Mouse (Mus musculus) limb, embryonic 14.5 days (tissue): Measurements from ENCODE around the gene Kcnq5. TPM values are rescaled to one million over a fixed set of nuclear protein-coding genes. Genes with fewer than 3 reads are reported as not detected.

Experiments used
- ATAC-seq: fragments of 200-750 bp; cut with Nextera tagmentation; 2 replicates; pipeline ENCODE4 v1.8.0; 2017; ENCODE audit warnings: low read depth, moderate number of reproducible peaks, moderate TSS enrichment; ENCODE audit not compliant: low FRiP score
- DNase-seq: peaks from one replicate; pipeline ENCODE4 v3.0.0-alpha.2; 2015; ENCODE audit warnings: low spot score
- H3K27ac ChIP-seq: fragments of 300-500 bp; sonication (generic); replicated peaks from 2 replicates; pipeline ENCODE4 v1.5.1; 2014; ENCODE audit warnings: low read depth, mild to moderate bottlenecking, low read length, moderate library complexity, mixed read lengths
- H3K27me3 ChIP-seq: fragments of 300-500 bp; sonication (generic); 2 replicates; pipeline ENCODE4 v1.6.1; 2014; ENCODE audit warnings: low read length, mixed read lengths; ENCODE audit not compliant: control insufficient read depth, insufficient read depth
- H3K36me3 ChIP-seq: fragments of 300-500 bp; sonication (generic); 2 replicates; pipeline ENCODE4 v1.6.1; 2014; ENCODE audit warnings: mild to moderate bottlenecking, low read length, moderate library complexity, mixed read lengths; ENCODE audit not compliant: control insufficient read depth, insufficient read depth
- H3K4me1 ChIP-seq: fragments of 300-500 bp; sonication (generic); 2 replicates; pipeline ENCODE4 v1.6.1; 2014; ENCODE audit warnings: antibody characterized with exemption, low read length, mixed read lengths; ENCODE audit not compliant: control insufficient read depth, insufficient read depth
- H3K4me2 ChIP-seq: fragments of 300-500 bp; sonication (generic); replicated peaks from 2 replicates; pipeline ENCODE4 v1.6.1; 2014; ENCODE audit warnings: low read depth, mild to moderate bottlenecking, low read length, moderate library complexity; ENCODE audit not compliant: severe bottlenecking
- H3K4me3 ChIP-seq: fragments of 300-500 bp; sonication (generic); replicated peaks from 2 replicates; pipeline ENCODE4 v1.5.1; 2014; ENCODE audit warnings: low read length
- H3K9ac ChIP-seq: fragments of 300-500 bp; sonication (generic); 2 replicates; pipeline ENCODE4 v1.6.1; 2014; ENCODE audit warnings: mild to moderate bottlenecking, low read depth, low read length, moderate library complexity; ENCODE audit not compliant: severe bottlenecking
- H3K9me3 ChIP-seq: fragments of 300-500 bp; sonication (generic); 2 replicates; pipeline ENCODE4 v1.6.1; 2016; ENCODE audit warnings: low read length; ENCODE audit not compliant: control insufficient read depth
- POLR2A ChIP-seq: fragments of 200-500 bp; IDR thresholded peaks from 2 replicates; pipeline ENCODE4 v1.8.0; 2012; ENCODE audit warnings: inconsistent platforms, mild to moderate bottlenecking, moderate library complexity, borderline replicate concordance; ENCODE audit not compliant: insufficient read depth, insufficient read length; ENCODE audit errors: extremely low read depth
- WGBS: fragments of 180-500 bp; shearing (Covaris S2); extraction: QIAGEN DNeasy Blood & Tissue Kit; methylation state at CpG from one replicate; pipeline ENCODE4 v1.1.7; 2014; 5-methylcytosine and 5-hydroxymethylcytosine counted together
- polyA plus RNA-seq, 2 experiments: library from polyadenylated mRNA; depleted of rRNA in 1 of 2; stranded (reverse) in 1 of 2; unstranded in 1 of 2; fragments of >200 nt; fragmentation: Nextera tagmentation in 1 of 2; extraction: Ambion mirVana in 1 of 2; gene quantifications; 2 replicates each; pipeline versions ENCODE4 v1.2.1 to v1.2.3; 2012 to 2014

The Kcnq5 gene
- polyA plus RNA-seq (2012; rRNA removed): 2.5 and 2.9 TPM in 2 replicates
- 2.3 and 2.9 TPM in 2 replicates for polyA plus RNA-seq (2014; fragmentation: Nextera tagmentation; extraction: Ambion mirVana)

GRCm38 (mm10) chr1:21961251-21962082, at the start of gene Kcnq5:
Gene Kcnq5, minus strand, starts transcription at chr1:21961942.
- H3K4me1 ChIP-seq: 0 out of 2 replicates have a peak, but pooled peaks cover 6% of the 10 kb centered on the region
- H3K9me3 ChIP-seq: no peaks in the 10 kb centered on the region
- ATAC-seq (peak; percentile 70), DNase-seq (peak; percentile 56)
- no peaks in the 10 kb centered on the region for H3K27me3 ChIP-seq
- WGBS: 2% methylated on average over 31 of the region's 89 CpGs
- H3K36me3 ChIP-seq: no peaks in the 10 kb centered on the region
- peak within 1 kb of the TSS; percentile 70 for H3K4me3 ChIP-seq
- TF ChIP-seq POLR2A: no peak
- peak within 1 kb of the TSS; percentile 67 for H3K9ac ChIP-seq
- peak within 1 kb of the TSS; percentile 94 for H3K4me2 ChIP-seq
- peak within 1 kb of the TSS; percentile 75 for H3K27ac ChIP-seq

DNA sequence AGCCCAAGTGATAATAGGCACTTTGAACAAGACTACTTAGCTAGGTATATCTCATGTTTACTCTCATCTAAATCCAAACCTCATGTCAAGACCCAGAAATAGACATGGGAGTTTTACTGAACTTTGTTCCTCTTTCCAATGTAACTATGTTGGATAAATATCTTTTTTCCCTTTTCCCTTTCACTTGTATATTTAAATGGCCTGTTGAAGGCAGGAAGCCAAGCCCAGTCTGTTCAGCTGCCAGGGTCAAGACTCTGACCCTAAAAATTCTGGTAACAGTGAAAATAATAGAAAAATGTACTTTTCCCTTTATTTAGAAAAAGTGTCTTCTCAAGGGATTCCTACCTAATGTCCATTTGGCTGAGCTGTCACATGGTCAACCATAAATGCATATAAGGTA, 18.0 kb upstream of the Kcnq5 start:
- no peaks in the 10 kb centered on the region for H3K4me1 ChIP-seq
- H3K9me3 ChIP-seq: no peaks in the 10 kb centered on the region
- no peak for TF ChIP-seq POLR2A
- no peak for DNase-seq
- H3K36me3 ChIP-seq: no peaks in the 10 kb centered on the region
- no peak overlapping the region for H3K4me3 ChIP-seq
- no peak overlapping the region for H3K4me2 ChIP-seq
- no peak overlapping the region for H3K9ac ChIP-seq
- no peak for ATAC-seq
- H3K27ac ChIP-seq: no peak overlapping the region
- no peaks in the 10 kb centered on the region for H3K27me3 ChIP-seq

DNA sequence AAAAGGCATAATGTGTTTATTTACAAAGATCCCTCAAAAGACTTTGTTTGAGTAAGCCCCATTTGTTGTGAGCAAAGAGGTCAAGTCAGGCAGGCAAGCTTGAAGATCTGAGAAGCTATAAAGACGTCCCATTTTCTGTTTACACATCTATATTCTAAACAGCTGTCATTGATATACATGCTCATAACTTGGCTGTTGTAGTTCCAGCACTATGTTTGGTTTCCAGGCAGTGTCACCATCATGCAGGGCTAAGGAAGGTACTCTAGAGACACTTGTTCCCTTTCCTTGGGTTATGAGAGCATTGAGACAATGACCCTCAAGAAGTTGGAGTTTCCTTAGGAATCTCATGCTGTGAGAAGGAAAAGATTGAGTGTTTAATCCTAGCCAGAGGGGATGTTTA, 17.6 kb upstream of the Kcnq5 start:
- ATAC-seq (no peak), DNase-seq (no peak)
- Histone ChIP-seq H3K9me3 (no peaks in the 10 kb centered on the region), H3K27ac (no peak overlapping the region), H3K4me2 (no peak overlapping the region), H3K36me3 (no peaks in the 10 kb centered on the region), H3K4me3 (no peak overlapping the region), H3K27me3 (no peaks in the 10 kb centered on the region), H3K4me1 (no peaks in the 10 kb centered on the region), H3K9ac (no peak overlapping the region)
- no peak for TF ChIP-seq POLR2A
- 62% methylated on average over 1 of the region's 1 CpGs for WGBS

DNA sequence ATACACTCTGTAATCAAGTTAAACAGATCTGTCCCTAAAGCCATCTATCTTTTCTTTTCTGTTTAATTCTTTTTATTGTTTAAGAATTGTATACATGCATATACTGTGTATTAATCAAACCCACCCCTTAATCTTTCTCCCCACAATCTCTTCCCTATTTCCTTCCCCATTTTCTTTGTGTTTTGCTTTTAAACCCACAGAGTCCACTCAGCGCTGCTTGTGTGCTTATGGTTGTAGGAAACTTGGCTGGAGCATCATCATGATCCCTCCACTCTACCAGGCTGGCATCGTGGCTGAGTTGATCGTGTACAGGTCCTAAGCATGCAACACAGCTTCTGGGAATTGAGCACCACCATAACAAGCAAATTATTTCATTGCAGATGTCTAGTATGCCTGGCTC, 12.3 kb upstream of the Kcnq5 start:
- Histone ChIP-seq H3K9ac (no peak overlapping the region), H3K27me3 (no peaks in the 10 kb centered on the region), H3K4me3 (no peak overlapping the region), H3K9me3 (no peaks in the 10 kb centered on the region), H3K4me1 (no peaks in the 10 kb centered on the region), H3K27ac (no peak overlapping the region), H3K4me2 (no peak overlapping the region), H3K36me3 (no peaks in the 10 kb centered on the region)
- WGBS: 87% methylated on average over 3 of the region's 3 CpGs
- no peak for ATAC-seq
- no peak for TF ChIP-seq POLR2A
- no peak for DNase-seq

DNA sequence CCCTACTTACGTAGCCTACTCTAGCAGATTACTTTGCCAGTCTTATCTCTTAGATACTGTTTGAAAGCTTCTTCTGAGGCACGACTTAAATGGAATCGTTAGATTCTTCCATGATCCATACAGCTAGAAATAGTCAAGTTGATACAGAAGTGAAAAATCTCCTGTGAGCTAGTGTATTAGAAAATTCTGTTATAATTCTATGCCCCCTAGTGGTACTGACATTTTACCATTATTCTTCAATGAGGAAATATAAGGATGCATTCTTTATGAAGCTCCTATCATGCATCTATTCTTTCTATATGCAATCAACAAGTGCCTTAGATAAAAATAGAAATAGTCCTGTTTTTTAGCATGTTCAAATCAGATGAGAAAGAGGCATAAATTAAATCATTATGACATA, 5.4 kb upstream of the Kcnq5 start:
- ATAC-seq: no peak
- H3K4me1 ChIP-seq: 0 out of 2 replicates have a peak, but pooled peaks cover 2% of the 10 kb centered on the region
- no peaks in the 10 kb centered on the region for H3K27me3 ChIP-seq
- H3K9me3 ChIP-seq: no peaks in the 10 kb centered on the region
- H3K4me2 ChIP-seq: no peak overlapping the region
- no peak overlapping the region for H3K9ac ChIP-seq
- no peak for TF ChIP-seq POLR2A
- H3K36me3 ChIP-seq: no peaks in the 10 kb centered on the region
- no peak overlapping the region for H3K4me3 ChIP-seq
- 78% methylated on average over 3 of the region's 3 CpGs for WGBS
- H3K27ac ChIP-seq: no peak overlapping the region
- peak; percentile 17 for DNase-seq
